Mouse (Mus musculus): ENCODE measurements at regions not wholly inside any gene's neighbourhood (a gene's known extent, or its start where the extent isn't known, plus 50 kb on each side); places are given as distances from the start of the nearest gene placed in this dataset.

DNA sequence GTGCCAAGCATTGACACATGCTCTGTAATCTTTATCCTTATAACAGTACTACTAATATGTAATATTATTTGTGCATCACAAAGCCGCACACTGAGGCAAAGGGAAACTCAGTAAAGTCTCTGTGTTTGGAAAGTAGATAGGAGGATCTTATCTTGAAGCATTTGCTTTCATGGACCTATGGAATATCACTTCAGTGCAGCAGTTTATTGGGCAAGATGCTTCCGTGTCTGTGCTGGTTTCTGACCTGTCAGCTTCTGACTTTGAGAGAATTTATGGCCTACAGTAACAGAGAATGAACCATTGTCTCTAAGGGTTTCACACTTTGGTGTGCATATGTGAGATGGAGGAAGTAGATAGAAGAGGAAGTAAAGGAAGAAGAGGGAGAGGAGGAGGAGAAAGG is 74.0 kb upstream of the Far2 start:
- no peak for DNase-seq

DNA sequence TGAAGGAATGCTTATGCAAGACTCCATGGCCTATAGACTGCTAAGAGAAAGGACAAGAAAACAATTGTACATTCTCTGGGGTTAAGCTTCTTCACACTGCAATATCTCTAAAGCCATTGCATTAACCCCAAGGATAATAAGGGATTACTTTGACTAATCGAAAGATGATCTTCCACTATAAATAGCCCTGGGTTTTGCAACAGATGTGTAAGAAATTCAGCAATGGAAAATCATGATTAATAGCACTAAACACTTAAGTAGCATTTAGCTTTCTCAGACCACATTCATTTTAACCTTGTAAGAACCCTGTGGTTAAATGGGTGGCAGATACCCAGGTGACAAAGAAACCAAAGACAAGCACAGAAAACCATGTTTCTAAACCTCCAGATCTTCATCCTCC is 71.1 kb upstream of the Far2 start:
- no peak for DNase-seq

GRCm38 (mm10) chr6:147989381-147989780 is 57.7 kb upstream of the Far2 start:
- DNase-seq, result no peak
